Mouse (Mus musculus) ovary, postnatal 14 days (tissue): ENCODE measurements around the gene Mrpl28.
A peak's percentile ranks its signal among the peaks of the same experiment; 100 is the strongest.
"Not testable (repeated sequence)": the region's sequence is repeated elsewhere in the genome, so short reads cannot be mapped to it uniquely, and the experiment has no call there.

Experiments used
- DNase-seq: peaks from one replicate; pipeline ENCODE4 v3.0.0; 2022; ENCODE audit warnings: low spot score

Gene Mrpl28

GRCm38 (mm10) chr17:26123267-26123684, at the start of gene Mrpl28:
TSS of gene Mrpl28 (plus strand) at chr17:26123500.
- DNase-seq, result peak; percentile 78

- no peak for DNase-seq
Observed at GRCm38 (mm10) chr17:26075246-26075645, 48.1 kb upstream of the Mrpl28 start.

- no peak for DNase-seq
Observed at GRCm38 (mm10) chr17:26078851-26079250, 44.4 kb upstream of the Mrpl28 start.

- no peak for DNase-seq
Observed at GRCm38 (mm10) chr17:26080867-26081266, 42.4 kb upstream of the Mrpl28 start.

- no peak for DNase-seq
Observed at GRCm38 (mm10) chr17:26087059-26087564, 36.2 kb upstream of the Mrpl28 start.

- DNase-seq, result peak; percentile 84
Observed at GRCm38 (mm10) chr17:26089905-26090632, 33.2 kb upstream of the Mrpl28 start, which contains the start of gene Decr2. TSS of gene Decr2 (minus strand) at chr17:26090337.

GRCm38 (mm10) chr17:26094531-26095110, 28.7 kb upstream of the Mrpl28 start:
- no peak for DNase-seq

- peak; percentile 37 for DNase-seq
Observed at GRCm38 (mm10) chr17:26095121-26095740, 28.1 kb upstream of the Mrpl28 start, which contains the start of gene Nme4. TSS of gene Nme4 (minus strand) at chr17:26095602.

GRCm38 (mm10) chr17:26098461-26098860, 24.8 kb upstream of the Mrpl28 start:
- DNase-seq, result no peak

- DNase-seq, result not testable (repeated sequence)
Observed at GRCm38 (mm10) chr17:26099316-26099715, 24.0 kb upstream of the Mrpl28 start.

GRCm38 (mm10) chr17:26100166-26100565, 23.1 kb upstream of the Mrpl28 start:
- no peak for DNase-seq

- no peak for DNase-seq
Observed at GRCm38 (mm10) chr17:26101478-26101877, 21.8 kb upstream of the Mrpl28 start.

GRCm38 (mm10) chr17:26105619-26106018, 17.7 kb upstream of the Mrpl28 start:
- DNase-seq, result no peak

GRCm38 (mm10) chr17:26110156-26110555, 13.1 kb upstream of the Mrpl28 start:
- DNase-seq, result no peak

- no peak for DNase-seq
Observed at GRCm38 (mm10) chr17:26111024-26111423, 12.3 kb upstream of the Mrpl28 start.

GRCm38 (mm10) chr17:26111722-26112121, 11.6 kb upstream of the Mrpl28 start:
- DNase-seq, result no peak

GRCm38 (mm10) chr17:26112751-26113150, 10.5 kb upstream of the Mrpl28 start:
- DNase-seq, result no peak

- DNase-seq, result peak; percentile 48
Observed at GRCm38 (mm10) chr17:26113181-26113948, 9.9 kb upstream of the Mrpl28 start, which contains the start of gene Tmem8. TSS of gene Tmem8 (plus strand) at chr17:26113299.

GRCm38 (mm10) chr17:26114061-26114460, 9.2 kb upstream of the Mrpl28 start:
- DNase-seq, result no peak

- not testable (repeated sequence) for DNase-seq
Observed at GRCm38 (mm10) chr17:26114461-26114860, 8.8 kb upstream of the Mrpl28 start.

GRCm38 (mm10) chr17:26115205-26115898, 7.9 kb upstream of the Mrpl28 start:
- no peak for DNase-seq
